Mouse (Mus musculus) neural tube, embryonic 12.5 days (tissue): ENCODE data around the gene Rtn4ip1. TPM values are rescaled to one million over a fixed set of nuclear protein-coding genes. Genes with fewer than 3 reads are reported as not detected.
"Not testable (repeated sequence)": the region's sequence is repeated elsewhere in the genome, so short reads cannot be mapped to it uniquely, and the experiment has no call there.

Experiments
- ATAC-seq: fragments of 200-750 bp; cut with Nextera tagmentation; 2 replicates; pipeline ENCODE4 v1.8.0; 2017; ENCODE audit warnings: low read depth, mild to moderate bottlenecking, moderate TSS enrichment, moderate library complexity; ENCODE audit not compliant: low FRiP score
- H3K27ac ChIP-seq: fragments of 300-500 bp; sonication (generic); 2 replicates; pipeline ENCODE4 v1.5.1; 2016
- H3K27me3 ChIP-seq: fragments of 300-500 bp; sonication (generic); replicated peaks from 2 replicates; pipeline ENCODE4 v1.6.1; 2016; ENCODE audit warnings: mild to moderate bottlenecking
- H3K36me3 ChIP-seq: fragments of 300-500 bp; sonication (generic); 2 replicates; pipeline ENCODE4 v1.6.1; 2016; ENCODE audit warnings: mild to moderate bottlenecking
- H3K4me1 ChIP-seq: fragments of 300-500 bp; sonication (generic); 2 replicates; pipeline ENCODE4 v1.6.1; 2016
- H3K4me2 ChIP-seq: fragments of 300-500 bp; sonication (generic); replicated peaks from 2 replicates; pipeline ENCODE4 v1.6.1; 2016; ENCODE audit warnings: mild to moderate bottlenecking
- H3K4me3 ChIP-seq: fragments of 300-500 bp; sonication (generic); 2 replicates; pipeline ENCODE4 v1.5.1; 2016
- H3K9ac ChIP-seq: fragments of 300-500 bp; sonication (generic); 2 replicates; pipeline ENCODE4 v1.6.1; 2016; ENCODE audit warnings: mild to moderate bottlenecking
- H3K9me3 ChIP-seq: fragments of 300-500 bp; sonication (generic); 2 replicates; pipeline ENCODE4 v1.6.1; 2016; ENCODE audit warnings: mild to moderate bottlenecking
- WGBS: fragments of 180-500 bp; shearing (Covaris S2); methylation state at CpG from one replicate; pipeline ENCODE4 v1.1.7; 2016; 5-methylcytosine and 5-hydroxymethylcytosine counted together
- polyA plus RNA-seq: library from polyadenylated mRNA; unstranded; fragments of >200 nt; fragmentation: Nextera tagmentation; extraction: Ambion mirVana; gene quantifications from 2 replicates; pipeline ENCODE4 v1.2.1, GENCODE M21; 2016

Rtn4ip1 gene
- polyA plus RNA-seq, 1 experiment from 2014 or later: 18.9 TPM

GRCm38 (mm10) chr10:43943736-43944135 lies 42.1 kb downstream of the Rtn4ip1 start:
- H3K4me2 ChIP-seq: no peak overlapping the region
- H3K36me3 ChIP-seq: peaks cover 7% of the 10 kb centered on the region
- no peak overlapping the region for H3K4me3 ChIP-seq
- no peak overlapping the region for H3K27ac ChIP-seq
- no peaks in the 10 kb centered on the region for H3K27me3 ChIP-seq
- no peaks in the 10 kb centered on the region for H3K9me3 ChIP-seq
- no peak for ATAC-seq
- no peaks in the 10 kb centered on the region for H3K4me1 ChIP-seq
- no peak overlapping the region for H3K9ac ChIP-seq
- 45% methylated on average over 4 of the region's 4 CpGs for WGBS

GRCm38 (mm10) chr10:43945435-43945834 lies 43.8 kb downstream of the Rtn4ip1 start:
- no peaks in the 10 kb centered on the region for H3K9me3 ChIP-seq
- peaks cover 7% of the 10 kb centered on the region for H3K36me3 ChIP-seq
- H3K27me3 ChIP-seq: no peaks in the 10 kb centered on the region
- no peak overlapping the region for H3K4me3 ChIP-seq
- 78% methylated on average over 4 of the region's 4 CpGs for WGBS
- H3K4me2 ChIP-seq: no peak overlapping the region
- H3K9ac ChIP-seq: no peak overlapping the region
- no peak for ATAC-seq
- H3K27ac ChIP-seq: no peak overlapping the region
- no peaks in the 10 kb centered on the region for H3K4me1 ChIP-seq

- no peaks in the 10 kb centered on the region for H3K36me3 ChIP-seq
Observed at GRCm38 (mm10) chr10:43953942-43954341, 52.3 kb downstream of the Rtn4ip1 start.

GRCm38 (mm10) chr10:43964943-43965342 lies 63.3 kb downstream of the Rtn4ip1 start:
- Histone ChIP-seq H3K27ac (no peak overlapping the region), H3K4me1 (no peaks in the 10 kb centered on the region), H3K9ac (no peak overlapping the region), H3K4me3 (no peak overlapping the region), H3K36me3 (no peaks in the 10 kb centered on the region), H3K27me3 (no peaks in the 10 kb centered on the region), H3K4me2 (no peak overlapping the region), H3K9me3 (no peaks in the 10 kb centered on the region)
- no peak for ATAC-seq
- WGBS: 63% methylated on average over 2 of the region's 2 CpGs

More at GRCm38 (mm10) chr10:43953942-43954341, 52.3 kb downstream of the Rtn4ip1 start:
- H3K9me3 ChIP-seq: no peaks in the 10 kb centered on the region
- ATAC-seq: peak; percentile 55; the same call in 1 of the 2 replicates
- H3K27me3 ChIP-seq: no peaks in the 10 kb centered on the region
- no peaks in the 10 kb centered on the region for H3K4me1 ChIP-seq
- H3K4me3 ChIP-seq: no peak overlapping the region
- no peak overlapping the region for H3K27ac ChIP-seq
- H3K4me2 ChIP-seq: no peak overlapping the region
- H3K9ac ChIP-seq: no peak overlapping the region

- no peaks in the 10 kb centered on the region for H3K27me3 ChIP-seq
- no peak overlapping the region for H3K9ac ChIP-seq
- WGBS: 37% methylated on average over 2 of the region's 2 CpGs
- no peaks in the 10 kb centered on the region for H3K36me3 ChIP-seq
- H3K4me3 ChIP-seq: no peak overlapping the region
- no peak overlapping the region for H3K27ac ChIP-seq
- no peak for ATAC-seq
- no peak overlapping the region for H3K4me2 ChIP-seq
- no peaks in the 10 kb centered on the region for H3K9me3 ChIP-seq
- H3K4me1 ChIP-seq: 0 out of 2 replicates have a peak, but pooled peaks cover 4% of the 10 kb centered on the region
Observed at GRCm38 (mm10) chr10:43973244-43973643, 71.6 kb downstream of the Rtn4ip1 start.

GRCm38 (mm10) chr10:43977353-43977752 lies 75.7 kb downstream of the Rtn4ip1 start:
- ATAC-seq: no peak
- Histone ChIP-seq H3K36me3 (no peaks in the 10 kb centered on the region), H3K4me2 (no peak overlapping the region), H3K27ac (no peak overlapping the region), H3K4me1 (0 out of 2 replicates have a peak, but pooled peaks cover 4% of the 10 kb centered on the region), H3K4me3 (no peak overlapping the region), H3K27me3 (no peaks in the 10 kb centered on the region), H3K9me3 (no peaks in the 10 kb centered on the region), H3K9ac (no peak overlapping the region)
- WGBS: 73% methylated on average over 3 of the region's 3 CpGs

GRCm38 (mm10) chr10:43980080-43980479 lies 78.5 kb downstream of the Rtn4ip1 start:
- H3K27ac ChIP-seq: no peak overlapping the region
- H3K36me3 ChIP-seq: no peaks in the 10 kb centered on the region
- H3K27me3 ChIP-seq: no peaks in the 10 kb centered on the region
- H3K9me3 ChIP-seq: no peaks in the 10 kb centered on the region
- no peak for ATAC-seq
- no peak overlapping the region for H3K4me2 ChIP-seq
- no peak overlapping the region for H3K9ac ChIP-seq
- H3K4me3 ChIP-seq: no peak overlapping the region
- 76% methylated on average over 1 of the region's 1 CpGs for WGBS
- no peaks in the 10 kb centered on the region for H3K4me1 ChIP-seq

GRCm38 (mm10) chr10:43980742-43981141 lies 79.1 kb downstream of the Rtn4ip1 start:
- H3K9ac ChIP-seq, H3K4me1 ChIP-seq, H3K4me3 ChIP-seq, H3K27me3 ChIP-seq, ATAC-seq, H3K9me3 ChIP-seq, H3K36me3 ChIP-seq, H3K4me2 ChIP-seq, H3K27ac ChIP-seq: not testable (repeated sequence)
- 89% methylated on average over 3 of the region's 3 CpGs for WGBS

GRCm38 (mm10) chr10:43982470-43982869 lies 80.9 kb downstream of the Rtn4ip1 start:
- Histone ChIP-seq H3K4me3 (no peak overlapping the region), H3K4me1 (no peaks in the 10 kb centered on the region), H3K27me3 (no peaks in the 10 kb centered on the region), H3K36me3 (no peaks in the 10 kb centered on the region), H3K9ac (no peak overlapping the region), H3K9me3 (no peaks in the 10 kb centered on the region), H3K4me2 (no peak overlapping the region), H3K27ac (no peak overlapping the region)
- no peak for ATAC-seq
- WGBS: 93% methylated on average over 6 of the region's 6 CpGs

- Histone ChIP-seq H3K27ac (no peak overlapping the region), H3K4me2 (no peak overlapping the region), H3K4me3 (no peak overlapping the region), H3K9me3 (no peaks in the 10 kb centered on the region), H3K27me3 (no peaks in the 10 kb centered on the region), H3K36me3 (no peaks in the 10 kb centered on the region), H3K4me1 (no peaks in the 10 kb centered on the region), H3K9ac (no peak overlapping the region)
- WGBS: 89% methylated on average over 5 of the region's 5 CpGs
- no peak for ATAC-seq
Observed at GRCm38 (mm10) chr10:43983241-43983640, 81.6 kb downstream of the Rtn4ip1 start.

GRCm38 (mm10) chr10:43983866-43984265 lies 82.3 kb downstream of the Rtn4ip1 start:
- Histone ChIP-seq H3K9ac (no peak overlapping the region), H3K9me3 (no peaks in the 10 kb centered on the region), H3K4me2 (no peak overlapping the region), H3K36me3 (no peaks in the 10 kb centered on the region), H3K4me1 (no peaks in the 10 kb centered on the region), H3K27me3 (no peaks in the 10 kb centered on the region), H3K27ac (no peak overlapping the region), H3K4me3 (no peak overlapping the region)
- 87% methylated on average over 2 of the region's 2 CpGs for WGBS
- no peak for ATAC-seq

GRCm38 (mm10) chr10:43991268-43991667 lies 89.7 kb downstream of the Rtn4ip1 start:
- Histone ChIP-seq H3K27ac (no peak overlapping the region), H3K9ac (no peak overlapping the region), H3K4me1 (no peaks in the 10 kb centered on the region), H3K9me3 (no peaks in the 10 kb centered on the region), H3K4me3 (no peak overlapping the region), H3K36me3 (no peaks in the 10 kb centered on the region), H3K27me3 (no peaks in the 10 kb centered on the region), H3K4me2 (no peak overlapping the region)
- no peak for ATAC-seq
- 95% methylated on average over 5 of the region's 5 CpGs for WGBS

- WGBS: 86% methylated on average over 5 of the region's 5 CpGs
- no peaks in the 10 kb centered on the region for H3K4me1 ChIP-seq
- H3K27me3 ChIP-seq: no peaks in the 10 kb centered on the region
- H3K4me3 ChIP-seq: no peak overlapping the region
- no peak overlapping the region for H3K27ac ChIP-seq
- no peak for ATAC-seq
- no peak overlapping the region for H3K4me2 ChIP-seq
- no peaks in the 10 kb centered on the region for H3K9me3 ChIP-seq
- no peak overlapping the region for H3K9ac ChIP-seq
- H3K36me3 ChIP-seq: no peaks in the 10 kb centered on the region
Observed at GRCm38 (mm10) chr10:43992506-43992905, 90.9 kb downstream of the Rtn4ip1 start.
